Mouse (Mus musculus): ENCODE data around the gene Borcs6.

DNA sequence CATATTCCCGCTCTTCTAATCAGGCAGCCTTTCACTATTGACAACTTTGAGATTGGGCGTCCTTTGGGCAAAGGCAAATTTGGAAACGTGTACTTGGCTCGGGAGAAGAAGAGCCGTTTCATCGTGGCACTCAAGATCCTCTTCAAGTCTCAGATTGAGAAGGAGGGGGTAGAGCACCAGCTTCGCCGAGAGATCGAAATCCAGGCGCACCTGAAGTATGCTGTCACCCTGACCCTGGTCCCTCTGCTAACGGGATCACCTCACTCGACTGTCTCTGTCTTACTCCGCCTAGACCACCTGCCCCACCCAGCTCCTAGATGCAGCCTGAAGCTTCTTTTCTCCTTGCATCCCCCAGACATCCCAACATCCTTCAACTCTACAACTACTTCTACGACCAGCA is 11.4 kb upstream of the Borcs6 start:
- no peak for TF ChIP-seq CTCF (IDR thresholded peaks at IDR 0.05; ENCODE audit: insufficient read depth, low read depth, low read length)
- TF ChIP-seq POLR2A (IDR thresholded peaks at IDR 0.05; ENCODE audit: insufficient read depth, low read depth, low read length), result no peak

Data from olfactory bulb, adult 2 months (tissue).